Mouse (Mus musculus): Measurements from ENCODE around the gene Acss3. TPM values are rescaled to one million over a fixed set of nuclear protein-coding genes. Genes with fewer than 3 reads are reported as not detected.

Acss3 gene
- 10 to 100 TPM; 31.3 to 32.9 TPM for total RNA-seq (2021)
- long read RNA-seq, experiment 1, full-length matches to known transcripts, result 15 of 27 reads
- long read RNA-seq, experiment 1, partial matches to known transcripts, result 6 of 27 reads
- long read RNA-seq, experiment 1, other reads (novel, unspliced or antisense), result 6 of 27 reads
- long read RNA-seq, experiment 2, full-length matches to known transcripts, result 19 of 49 reads
- long read RNA-seq, experiment 2, partial matches to known transcripts, result 25 of 49 reads
- long read RNA-seq, experiment 2, other reads (novel, unspliced or antisense), result 5 of 49 reads

DNA sequence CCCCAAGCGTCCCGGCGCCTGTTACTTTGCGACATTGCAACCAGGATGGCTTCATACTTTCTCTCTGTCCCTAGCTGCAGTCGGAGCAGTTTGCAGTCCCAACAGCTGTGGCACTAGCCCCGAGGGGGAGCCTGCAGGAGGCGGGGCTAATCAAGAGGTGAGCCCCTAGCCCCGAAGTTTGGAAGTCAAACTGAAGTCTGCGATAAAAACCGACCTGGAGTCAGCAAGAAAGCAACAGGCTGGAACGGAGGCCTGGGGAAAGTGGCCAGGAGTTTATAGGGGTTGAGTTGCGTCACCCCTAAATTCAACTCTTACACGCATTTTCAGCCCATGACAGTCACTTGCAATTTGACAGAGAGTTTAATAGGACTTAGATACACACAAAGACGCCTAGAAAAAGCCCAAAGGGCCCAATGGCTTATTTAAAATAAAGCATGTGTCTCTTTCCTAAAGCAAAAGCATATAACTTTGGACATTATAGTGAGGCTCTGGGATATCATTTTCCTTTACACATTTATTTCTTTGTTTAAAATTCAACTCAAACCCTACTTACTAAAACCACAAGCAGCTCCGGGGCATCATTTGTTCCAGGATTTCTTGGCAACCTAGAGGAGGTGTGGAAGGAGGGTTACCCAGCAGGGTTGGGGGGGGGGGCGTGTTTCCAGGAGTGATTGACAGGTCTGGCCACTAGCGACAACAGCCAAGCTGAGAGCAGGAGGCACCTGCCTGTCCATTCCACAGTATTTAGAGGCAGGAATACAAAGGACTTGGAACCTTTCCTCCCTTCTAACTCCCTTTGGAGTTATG, at the start of gene Acss3:
Acss3 (minus strand) TSS at position 140 of the 807 bp plus-strand sequence.
- DNase-seq (ENCODE audit: low spot score in 2 of 2), result peak; percentile 15 to 34

DNA sequence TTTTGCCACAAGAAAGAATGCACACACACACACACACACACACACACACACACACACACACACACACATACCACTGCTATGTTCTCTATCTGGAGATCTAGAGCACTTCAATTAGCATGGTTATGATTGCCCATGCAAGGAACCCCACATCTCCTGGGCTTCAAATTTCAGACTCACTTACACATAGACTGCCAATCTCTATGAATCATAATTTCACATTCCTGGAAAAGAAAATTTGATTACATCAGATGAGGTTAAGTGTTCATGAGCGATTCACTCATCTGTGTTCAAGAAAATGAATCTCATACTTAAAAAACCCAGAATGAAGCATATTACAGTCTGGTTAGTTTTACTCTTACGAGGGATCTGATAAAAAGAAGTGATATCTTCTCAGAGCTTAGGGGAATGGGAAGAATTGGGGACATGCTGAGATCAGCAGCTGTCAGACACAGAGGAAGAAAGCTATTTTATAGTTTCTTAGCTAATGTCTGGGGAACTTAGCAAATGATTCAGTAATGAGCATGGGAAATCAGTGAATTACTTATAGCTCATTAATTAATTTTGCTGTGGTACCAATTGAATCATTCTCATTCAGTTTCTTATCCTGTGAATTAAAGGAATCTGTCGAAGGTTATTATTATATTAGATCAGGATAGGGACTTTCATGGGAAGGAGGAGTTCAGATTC, 48.7 kb upstream of the Acss3 start:
- DNase-seq (ENCODE audit: low spot score in 2 of 2), result no peak

DNA sequence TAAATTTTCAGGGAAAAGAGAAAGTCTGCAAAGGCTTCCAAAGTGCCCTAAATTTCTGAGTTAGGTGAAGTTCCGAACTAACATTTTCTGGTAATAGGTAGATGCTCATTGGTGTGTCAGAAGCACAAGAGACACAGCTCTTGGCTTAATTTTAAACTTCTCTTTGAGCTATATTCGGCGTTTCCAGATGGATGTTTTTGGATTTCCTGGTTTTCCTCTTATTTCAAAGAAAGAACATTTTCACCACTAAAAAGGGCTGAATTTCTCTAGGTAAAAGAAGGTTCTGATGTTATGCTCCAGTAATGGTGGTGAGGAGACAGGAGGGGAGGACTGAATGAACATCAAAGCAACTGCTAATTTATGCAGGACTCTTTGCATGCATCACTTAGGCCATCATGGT, 43.0 kb upstream of the Acss3 start:
- DNase-seq (ENCODE audit: low spot score in 2 of 2), result no peak

DNA sequence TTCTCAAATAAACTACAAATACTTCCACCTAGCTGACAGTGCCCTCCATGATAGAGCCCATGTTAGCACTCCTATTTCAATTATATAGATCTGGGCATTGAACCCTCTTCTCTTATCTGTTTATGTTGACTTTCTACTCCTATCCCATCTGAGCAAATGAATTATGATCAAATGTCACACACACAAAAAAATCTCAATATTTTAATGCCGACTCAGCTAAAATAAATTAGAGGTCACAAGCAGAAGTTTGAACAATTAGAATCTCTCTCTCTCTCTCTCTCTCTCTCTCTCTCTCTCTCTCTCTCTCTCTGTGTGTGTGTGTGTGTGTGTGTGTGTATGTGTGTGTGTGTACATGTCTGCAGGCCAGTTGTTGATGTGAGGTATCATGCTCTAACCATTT, 25.3 kb upstream of the Acss3 start:
- DNase-seq (ENCODE audit: low spot score in 2 of 2), result no peak

DNA sequence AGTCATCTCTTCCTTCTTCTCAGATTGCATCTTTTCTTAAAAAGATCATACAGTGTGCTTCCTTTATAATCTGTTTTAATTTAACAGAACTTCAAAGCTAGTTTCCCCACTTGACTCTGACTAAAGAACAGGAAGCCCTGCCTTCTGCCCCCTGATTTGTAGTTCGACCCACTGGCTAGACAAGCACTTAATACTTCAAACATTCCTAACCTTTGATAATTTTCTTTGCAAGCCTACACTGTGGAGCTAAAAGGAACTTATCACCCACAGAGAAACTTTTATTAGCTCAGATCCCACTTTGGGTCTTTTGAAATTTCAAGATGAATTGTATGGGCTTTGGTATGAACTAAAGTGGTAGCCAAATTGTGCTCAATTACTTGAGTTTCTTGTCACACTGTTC, 20.5 kb upstream of the Acss3 start:
- no peak for DNase-seq (ENCODE audit: low spot score in 2 of 2)

DNA sequence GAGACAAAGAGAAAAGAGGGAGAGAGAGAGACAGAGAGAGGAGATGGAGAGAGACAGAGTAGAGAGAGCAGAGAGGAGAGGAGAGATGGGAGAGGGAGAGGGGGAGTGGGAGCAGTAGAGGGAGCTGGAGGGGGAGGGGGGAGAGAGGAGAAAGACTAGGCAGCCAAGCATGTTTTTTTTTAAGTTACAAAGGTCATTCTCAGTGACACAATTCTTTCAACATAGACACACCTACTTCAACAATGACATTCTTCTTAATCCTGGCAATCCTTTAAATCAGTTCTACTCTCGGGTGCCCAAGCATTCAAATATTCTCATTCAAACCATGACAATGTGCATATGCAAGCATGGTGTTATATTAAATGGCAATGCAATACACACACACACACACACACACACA, 19.4 kb upstream of the Acss3 start:
- DNase-seq (ENCODE audit: low spot score in 2 of 2), result no peak

DNA sequence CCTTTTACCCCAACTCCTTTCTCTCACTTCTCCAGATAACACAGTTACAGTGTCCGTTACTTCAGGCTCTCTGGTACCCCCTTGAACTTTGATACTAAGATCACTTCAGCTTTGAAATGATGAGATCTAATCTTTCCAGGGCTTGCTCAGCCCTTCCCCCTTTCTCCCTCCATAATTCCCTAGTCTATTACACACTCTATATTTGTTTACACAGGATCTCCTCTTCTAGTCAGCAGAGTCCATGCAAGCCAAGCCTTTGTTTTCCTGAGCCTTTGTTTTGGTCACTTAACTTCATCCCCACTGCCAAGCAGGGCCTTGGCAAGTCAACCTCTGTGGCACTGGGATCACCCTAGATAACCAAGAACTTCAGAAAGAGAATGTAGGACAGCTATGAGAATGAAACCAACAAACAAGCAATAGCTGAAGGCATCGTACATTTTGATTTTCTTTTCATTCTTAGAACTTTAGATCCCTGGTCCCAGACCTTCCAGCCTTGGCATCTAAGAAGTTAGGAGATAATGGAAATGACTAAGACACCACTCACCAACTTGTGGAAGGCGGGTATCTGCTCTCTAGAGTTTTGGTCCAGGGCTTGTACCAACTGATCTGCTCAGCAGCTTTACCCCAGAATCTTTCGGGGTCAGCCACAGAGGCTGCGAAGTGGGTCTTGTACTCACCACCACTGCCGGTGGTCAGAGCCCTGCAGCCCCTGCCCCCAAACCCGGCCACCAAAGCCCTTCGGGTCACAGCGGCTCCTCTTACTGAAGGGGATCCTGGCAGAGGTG, 532 bp downstream of the Acss3 start:
- no peak for DNase-seq (ENCODE audit: low spot score in 2 of 2)

DNA sequence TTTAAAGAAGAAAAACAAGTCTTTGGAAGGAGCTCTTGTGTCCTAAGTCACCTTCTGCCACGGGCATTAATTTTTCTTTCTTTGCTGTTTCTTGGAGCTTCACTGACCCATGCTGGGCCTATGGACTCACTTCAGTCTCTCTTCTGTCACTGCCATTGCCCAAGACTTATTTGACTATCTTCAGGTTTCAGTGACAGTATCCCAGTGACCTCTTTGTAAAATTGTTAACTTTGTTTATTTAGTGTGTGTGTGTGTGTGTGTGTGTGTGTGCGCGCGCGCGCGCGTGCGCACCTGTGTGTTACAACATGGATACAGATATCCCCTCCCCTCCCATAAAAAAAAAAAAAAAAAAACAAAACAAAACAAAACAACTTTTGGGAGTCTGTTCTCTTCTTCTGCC, 2.2 kb downstream of the Acss3 start:
- DNase-seq (ENCODE audit: low spot score in 2 of 2), result no peak

DNA sequence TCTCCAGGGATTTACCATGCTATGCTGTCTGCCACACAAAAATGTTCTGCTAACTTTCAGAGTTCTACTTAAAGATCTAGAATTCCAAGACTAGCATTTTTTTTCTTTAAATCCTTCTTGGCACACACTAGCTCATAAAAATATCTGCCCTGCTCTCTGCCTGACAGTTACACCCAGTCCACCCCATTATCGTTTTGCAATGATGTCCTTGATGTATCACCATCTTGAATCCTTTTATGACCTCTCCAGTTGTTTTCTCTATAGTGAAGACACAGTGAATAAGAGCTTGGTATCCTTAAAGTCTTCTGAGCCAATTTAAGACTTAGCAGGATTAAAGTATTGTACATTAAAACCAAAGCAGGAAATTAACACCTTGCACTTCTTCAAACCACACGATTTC, 4.3 kb downstream of the Acss3 start:
- no peak for DNase-seq (ENCODE audit: low spot score in 2 of 2)

DNA sequence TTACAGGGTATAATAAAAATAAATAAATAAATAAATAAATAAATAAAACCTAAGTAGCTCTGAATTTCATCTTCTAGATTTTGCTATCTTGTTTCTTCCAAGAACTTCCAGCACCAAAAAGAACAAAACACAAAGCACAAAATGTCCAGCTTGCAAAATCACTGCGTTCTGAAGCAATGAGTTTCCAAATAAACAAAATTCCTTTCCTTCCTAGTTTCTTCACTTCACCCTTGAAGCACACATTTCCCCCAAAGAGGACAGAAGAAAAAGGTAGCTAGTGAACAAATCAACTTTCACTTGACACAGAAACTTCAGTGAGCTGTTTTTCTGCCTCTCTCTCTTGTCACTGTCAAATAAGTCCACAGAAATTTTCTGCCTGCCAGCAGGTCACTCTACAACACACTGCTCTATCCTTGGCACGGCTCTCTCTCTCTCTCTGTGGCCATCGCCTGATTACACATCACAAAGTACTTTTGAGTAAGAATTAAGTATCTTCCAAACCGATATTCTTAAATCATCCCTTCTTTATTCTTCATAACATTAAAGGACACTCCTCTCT, 6.7 kb downstream of the Acss3 start:
- no peak for DNase-seq (ENCODE audit: low spot score in 2 of 2)

DNA sequence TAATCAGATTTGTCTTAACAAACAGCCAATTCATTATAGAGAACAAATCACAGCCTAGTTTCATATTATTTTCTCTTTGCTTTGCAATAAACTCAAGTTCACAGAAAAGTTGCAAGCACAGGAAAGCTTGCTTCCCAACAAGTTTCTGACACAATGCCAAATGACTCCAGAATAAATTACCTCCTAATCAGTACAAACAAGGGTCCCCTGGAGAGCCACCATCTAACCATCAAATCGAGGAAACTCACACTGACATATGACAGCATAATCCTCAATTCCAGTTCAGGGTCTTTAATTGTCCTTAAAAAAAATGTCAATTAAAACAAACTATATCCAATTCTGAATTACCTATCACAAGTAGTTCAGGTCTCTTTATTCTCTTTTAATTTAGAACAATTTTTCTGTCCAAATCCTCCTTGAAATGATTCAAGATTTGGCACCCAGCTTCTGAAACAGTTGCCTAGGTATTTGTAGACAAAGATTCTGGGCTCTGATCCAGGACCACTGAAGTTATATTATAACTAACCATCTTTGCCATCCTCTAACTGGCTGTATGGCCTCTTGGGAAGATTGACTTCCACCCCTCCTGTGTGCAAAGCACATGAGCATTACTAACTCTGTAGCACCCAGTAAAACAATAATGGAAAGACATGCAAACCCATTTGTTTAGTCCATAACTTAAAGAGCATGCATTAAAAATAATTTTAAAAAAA, 7.4 kb downstream of the Acss3 start:
- DNase-seq (ENCODE audit: low spot score in 2 of 2), result no peak

DNA sequence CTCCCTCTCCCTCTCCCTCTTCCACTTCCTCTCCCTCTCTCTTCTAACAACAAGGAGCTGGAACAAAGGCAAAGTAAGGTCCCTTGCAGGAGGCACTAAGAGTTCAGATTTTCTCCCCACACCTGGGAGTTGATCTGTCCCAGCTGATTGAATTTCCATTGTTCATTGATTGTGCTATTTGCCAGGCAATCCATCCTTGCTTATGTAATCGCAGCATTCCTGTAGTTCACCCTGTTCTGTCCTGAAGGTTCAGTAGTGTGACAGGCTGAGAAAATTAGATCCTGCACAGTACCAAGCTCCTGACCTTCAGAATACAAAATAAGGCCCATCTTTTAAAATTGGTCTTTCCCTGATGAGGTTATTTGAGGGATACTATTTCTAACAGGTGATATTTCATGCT, 8.3 kb downstream of the Acss3 start:
- no peak for DNase-seq (ENCODE audit: low spot score in 2 of 2)

DNA sequence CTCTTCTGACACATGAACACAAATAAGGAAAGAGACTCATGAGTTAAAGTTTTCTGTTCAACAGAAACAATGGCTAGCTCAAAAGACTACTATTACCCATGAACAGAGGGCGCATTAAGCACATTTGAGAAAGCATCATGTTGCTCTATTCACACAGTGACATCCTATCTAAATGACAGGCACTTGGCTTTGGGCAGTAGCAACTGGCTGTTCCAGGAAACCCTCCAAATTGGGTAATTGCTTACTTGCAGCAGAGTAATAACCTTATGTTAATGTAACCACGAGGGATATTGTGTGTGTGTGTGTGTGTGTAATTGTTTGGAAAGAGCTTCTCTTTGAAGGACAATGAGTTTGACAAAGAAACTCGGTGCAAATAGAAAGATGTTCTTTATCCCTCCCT, 29.0 kb downstream of the Acss3 start:
- no peak for DNase-seq (ENCODE audit: low spot score in 2 of 2)

DNA sequence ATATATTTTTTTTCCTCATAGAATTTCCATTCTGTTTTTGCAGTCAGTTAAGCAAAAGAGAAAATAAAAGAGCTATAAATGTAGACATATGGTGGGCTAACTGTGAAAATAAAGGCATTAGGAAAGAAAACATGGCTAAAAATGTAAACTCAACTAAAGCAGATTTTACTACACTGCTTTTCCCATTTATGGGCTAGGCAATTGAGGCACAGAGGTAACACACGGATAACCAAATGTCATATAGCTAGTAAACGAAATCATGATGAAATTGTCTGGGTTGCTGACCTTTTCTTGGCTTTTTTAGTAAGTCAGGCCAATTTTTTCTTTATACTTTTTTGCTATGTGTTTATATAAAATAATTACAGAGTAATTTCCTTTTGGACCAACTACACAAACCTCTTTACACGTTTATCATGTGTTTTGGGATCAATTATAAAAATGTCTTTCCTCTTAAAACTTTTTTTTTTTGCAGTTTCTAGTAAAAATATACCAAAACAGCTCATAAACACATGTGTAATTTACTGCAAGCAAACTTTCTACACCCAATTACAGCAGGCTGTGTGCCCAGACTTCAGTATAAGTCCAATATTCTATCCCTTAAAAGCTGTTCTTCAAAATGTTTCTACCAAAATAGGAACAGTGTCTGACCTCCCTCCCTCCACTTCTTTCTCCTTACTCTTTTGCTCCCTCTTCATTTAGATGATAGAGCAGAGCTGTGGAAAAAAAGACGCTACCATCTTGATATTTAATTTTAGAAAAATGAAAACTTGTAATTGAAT, 69.4 kb downstream of the Acss3 start:
- DNase-seq (ENCODE audit: low spot score in 2 of 2), result no peak

DNA sequence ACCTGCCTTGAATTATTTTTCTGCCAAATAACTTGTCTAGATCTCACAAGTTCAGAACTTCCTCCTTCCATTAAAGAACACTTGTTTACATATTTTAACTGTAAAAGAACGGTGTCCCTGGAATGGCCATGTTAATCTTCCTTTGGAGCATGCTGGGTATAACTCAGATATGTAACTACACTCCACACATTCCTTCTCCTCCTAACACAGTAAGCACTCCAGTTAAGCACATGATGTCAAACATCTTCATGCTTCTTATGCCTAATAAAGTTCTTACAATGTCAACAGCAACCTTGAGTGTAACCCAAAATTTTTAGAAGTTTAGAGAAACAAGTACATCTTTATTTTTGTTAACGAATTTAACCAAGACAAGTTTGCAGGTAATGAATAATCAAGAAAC, 73.0 kb downstream of the Acss3 start:
- DNase-seq (ENCODE audit: low spot score in 2 of 2), result no peak

DNA sequence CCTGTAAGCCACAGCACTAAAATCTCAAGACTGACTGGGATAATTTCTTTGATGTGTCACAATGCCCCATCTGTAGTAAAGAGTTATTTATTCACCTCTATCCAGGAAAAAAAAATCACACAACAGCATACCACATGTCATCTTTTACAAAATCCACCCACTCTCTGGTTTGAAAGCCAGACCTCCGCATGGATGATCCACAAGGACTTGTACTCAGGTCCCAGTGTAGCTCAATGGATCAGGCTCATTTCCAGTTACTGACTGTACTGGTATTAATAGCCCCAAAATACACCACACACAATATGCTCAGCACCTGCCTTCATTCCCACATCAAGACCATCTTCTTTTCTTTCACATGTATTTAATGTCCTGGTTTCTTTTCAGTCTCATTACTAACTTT, 80.8 kb downstream of the Acss3 start:
- no peak for DNase-seq (ENCODE audit: low spot score in 2 of 2)

DNA sequence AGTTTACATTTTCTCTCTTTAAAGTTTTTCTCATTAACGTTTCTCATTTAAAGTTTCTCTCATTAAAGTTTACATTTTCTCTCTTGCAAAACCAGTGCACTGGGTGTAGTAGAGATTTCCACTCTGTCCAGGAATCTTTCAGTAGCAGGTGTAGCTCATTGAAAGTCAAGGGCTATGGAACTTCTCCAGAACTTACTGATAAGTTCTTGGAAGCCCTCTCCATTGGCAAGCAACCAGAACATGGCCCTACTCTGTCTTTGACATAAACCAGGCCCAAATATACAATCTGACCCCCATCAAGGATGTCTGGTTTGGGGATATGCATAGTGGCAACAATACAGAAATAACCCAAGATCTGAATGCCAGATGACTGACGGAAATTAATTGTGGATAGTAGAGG, 82.6 kb downstream of the Acss3 start:
- no peak for DNase-seq (ENCODE audit: low spot score in 2 of 2)

DNA sequence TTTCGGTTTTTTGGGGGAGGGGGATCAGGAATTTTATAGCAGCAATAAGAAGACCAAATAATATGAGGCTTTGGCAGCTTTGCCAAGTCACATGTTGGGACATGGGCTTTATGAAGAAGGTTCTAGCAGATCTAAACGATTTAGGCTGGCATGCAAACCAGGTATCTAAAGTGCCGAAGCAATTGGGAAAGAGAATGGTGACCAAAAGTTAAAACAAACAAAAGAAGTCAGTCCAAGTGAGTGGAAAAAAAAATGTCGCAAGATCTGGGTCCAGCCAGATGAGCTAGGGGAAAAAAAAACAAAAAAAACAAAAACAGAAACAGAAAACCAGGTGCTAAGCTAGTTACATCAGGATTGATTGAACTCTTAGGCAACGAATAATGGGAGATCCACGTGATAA, 83.1 kb downstream of the Acss3 start:
- no peak for DNase-seq (ENCODE audit: low spot score in 2 of 2)

DNA sequence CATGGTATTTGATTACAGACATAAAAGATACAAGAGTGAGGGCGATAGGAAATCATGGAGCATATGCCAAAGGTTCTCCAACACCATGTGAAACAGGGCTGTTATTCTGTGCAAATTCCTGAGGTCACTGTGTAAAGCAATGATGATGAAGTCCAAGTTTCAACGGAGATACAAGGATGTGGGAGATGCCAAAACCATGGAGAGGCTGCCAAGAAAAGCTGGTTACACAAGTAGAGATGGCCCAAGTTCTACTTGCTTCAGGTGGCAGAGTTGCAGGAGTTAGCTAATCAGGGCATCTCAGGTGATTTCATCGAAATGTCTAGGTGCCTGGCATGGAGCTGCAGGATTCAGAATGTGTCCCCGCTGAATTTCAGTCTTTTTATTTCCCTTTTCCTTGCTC, 84.3 kb downstream of the Acss3 start:
- no peak for DNase-seq (ENCODE audit: low spot score in 2 of 2)

DNA sequence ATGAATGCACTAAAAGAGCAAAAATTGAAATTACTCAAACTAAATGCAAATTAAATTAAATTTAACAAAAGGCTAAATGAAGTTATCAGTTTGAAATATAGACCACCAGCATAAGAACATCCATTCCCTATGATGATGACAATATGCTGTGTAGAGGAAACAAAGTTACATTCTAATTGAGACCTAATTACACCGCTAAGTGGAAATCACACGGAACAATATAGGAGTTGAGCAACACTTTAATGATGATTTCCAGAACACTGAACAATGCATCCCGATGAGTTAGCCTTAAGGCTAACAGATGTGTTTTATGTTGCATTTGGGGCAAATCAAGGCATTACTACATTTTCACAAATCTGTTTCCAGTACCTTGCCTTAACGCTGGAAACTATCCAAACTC, 99.2 kb downstream of the Acss3 start:
- DNase-seq (ENCODE audit: low spot score in 2 of 2), result no peak

All from adrenal gland, adult 18-20 months (tissue).